Mouse (Mus musculus) heart, embryonic 15.5 days (tissue): Measurements from ENCODE around the gene Dusp15. TPM values are rescaled to one million over a fixed set of nuclear protein-coding genes. Genes with fewer than 3 reads are reported as not detected.

Experiments
- ATAC-seq: fragments of 200-750 bp; cut with Nextera tagmentation; replicated peaks from 2 replicates; pipeline ENCODE4 v1.8.0; 2017; ENCODE audit warnings: low read depth, moderate TSS enrichment; ENCODE audit not compliant: insufficient number of reproducible peaks, insufficient read depth, low FRiP score
- H3K27ac ChIP-seq: fragments of 300-500 bp; sonication (generic); 2 replicates; pipeline ENCODE4 v1.5.1; 2015; ENCODE audit warnings: mild to moderate bottlenecking, inconsistent platforms
- H3K27me3 ChIP-seq: fragments of 300-500 bp; sonication (generic); 2 replicates; pipeline ENCODE4 v1.6.1; 2015; ENCODE audit warnings: inconsistent platforms
- H3K36me3 ChIP-seq: fragments of 300-500 bp; sonication (generic); 2 replicates; pipeline ENCODE4 v1.6.1; 2015; ENCODE audit warnings: mild to moderate bottlenecking, inconsistent platforms
- H3K4me1 ChIP-seq: fragments of 300-500 bp; sonication (generic); replicated peaks from 2 replicates; pipeline ENCODE4 v1.6.1; 2015; ENCODE audit warnings: inconsistent platforms
- H3K4me2 ChIP-seq: fragments of 300-500 bp; sonication (generic); 2 replicates; pipeline ENCODE4 v1.6.1; 2015; ENCODE audit warnings: inconsistent platforms, mild to moderate bottlenecking, moderate library complexity
- H3K4me3 ChIP-seq: fragments of 300-500 bp; sonication (generic); 2 replicates; pipeline ENCODE4 v1.5.1; 2015; ENCODE audit warnings: mild to moderate bottlenecking, inconsistent platforms
- H3K9ac ChIP-seq: fragments of 300-500 bp; sonication (generic); 2 replicates; pipeline ENCODE4 v1.6.1; 2015; ENCODE audit warnings: mild to moderate bottlenecking, inconsistent platforms
- H3K9me3 ChIP-seq: fragments of 300-500 bp; sonication (generic); replicated peaks from 2 replicates; pipeline ENCODE4 v1.6.1; 2016; ENCODE audit warnings: inconsistent platforms
- WGBS: fragments of 180-500 bp; shearing (Covaris S2); methylation state at CpG from one replicate; pipeline ENCODE4 v1.1.7; 2015; ENCODE audit warnings: mixed read lengths; 5-methylcytosine and 5-hydroxymethylcytosine counted together
- polyA plus RNA-seq: library from polyadenylated mRNA; unstranded; fragments of >200 nt; fragmentation: Nextera tagmentation; extraction: Ambion mirVana; gene quantifications from 2 replicates; pipeline ENCODE4 v1.2.1, GENCODE M21; 2015

Dusp15 gene
- polyA plus RNA-seq, 1 experiment from 2014 or later = 0.28 TPM

DNA sequence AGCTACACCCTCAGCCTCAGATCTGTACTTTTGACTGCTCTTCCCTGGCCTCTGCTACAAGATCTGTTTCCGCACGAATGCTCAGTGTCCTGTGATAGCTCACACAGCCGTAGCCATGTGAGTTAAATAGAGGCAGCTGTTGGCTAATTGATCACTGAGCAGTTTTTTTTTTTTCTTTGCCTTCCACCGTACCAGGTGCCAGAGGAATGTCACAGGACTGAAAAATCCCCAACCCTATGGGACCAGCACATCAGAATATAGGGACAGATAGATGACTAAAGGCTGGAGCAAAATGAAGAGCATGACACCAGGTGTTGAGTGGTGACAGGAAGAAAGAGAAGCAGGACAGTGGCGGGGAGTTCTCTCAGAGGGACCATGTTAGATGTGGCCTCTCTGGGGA lies 35.4 kb downstream of the Dusp15 start:
- H3K27me3 ChIP-seq = peaks cover 46% of the 10 kb centered on the region
- H3K4me2 ChIP-seq = no peak overlapping the region
- H3K9ac ChIP-seq = no peak overlapping the region

DNA sequence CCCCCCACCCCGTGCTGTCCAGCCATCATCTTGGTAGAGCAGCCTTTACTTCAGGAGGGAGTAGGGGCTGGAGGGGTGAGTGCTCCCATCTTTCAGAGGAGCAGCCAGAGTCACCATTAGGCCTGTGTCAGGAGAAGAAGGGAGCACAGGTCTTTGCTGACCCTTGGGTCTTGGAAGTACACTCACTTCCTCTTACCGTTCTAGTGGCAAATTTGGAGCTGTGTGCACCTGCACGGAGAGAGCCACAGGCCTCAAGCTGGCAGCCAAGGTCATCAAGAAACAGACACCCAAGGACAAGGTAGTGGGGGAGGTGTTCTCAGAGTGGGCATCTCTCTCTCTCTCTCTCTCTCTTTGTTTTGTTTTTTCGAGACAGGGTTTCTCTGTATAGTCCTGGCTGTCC lies 36.0 kb downstream of the Dusp15 start:
- no peaks in the 10 kb centered on the region for H3K9me3 ChIP-seq
- no peak overlapping the region for H3K9ac ChIP-seq
- peaks cover 34% of the 10 kb centered on the region for H3K4me1 ChIP-seq
- ATAC-seq = no peak
- peaks cover 53% of the 10 kb centered on the region for H3K27me3 ChIP-seq
- no peak overlapping the region for H3K27ac ChIP-seq
- no peaks in the 10 kb centered on the region for H3K36me3 ChIP-seq
- WGBS = 56% methylated on average over 4 of the region's 4 CpGs
- no peak overlapping the region for H3K4me2 ChIP-seq
- no peak overlapping the region for H3K4me3 ChIP-seq

More for the DNA sequence above, 35.4 kb downstream of the Dusp15 start:
- H3K4me1 ChIP-seq = peaks cover 32% of the 10 kb centered on the region
- no peak overlapping the region for H3K4me3 ChIP-seq
- H3K27ac ChIP-seq = no peak overlapping the region
- no peaks in the 10 kb centered on the region for H3K9me3 ChIP-seq
- 51% methylated on average over 5 of the region's 5 CpGs for WGBS
- ATAC-seq = no peak
- H3K36me3 ChIP-seq = no peaks in the 10 kb centered on the region

DNA sequence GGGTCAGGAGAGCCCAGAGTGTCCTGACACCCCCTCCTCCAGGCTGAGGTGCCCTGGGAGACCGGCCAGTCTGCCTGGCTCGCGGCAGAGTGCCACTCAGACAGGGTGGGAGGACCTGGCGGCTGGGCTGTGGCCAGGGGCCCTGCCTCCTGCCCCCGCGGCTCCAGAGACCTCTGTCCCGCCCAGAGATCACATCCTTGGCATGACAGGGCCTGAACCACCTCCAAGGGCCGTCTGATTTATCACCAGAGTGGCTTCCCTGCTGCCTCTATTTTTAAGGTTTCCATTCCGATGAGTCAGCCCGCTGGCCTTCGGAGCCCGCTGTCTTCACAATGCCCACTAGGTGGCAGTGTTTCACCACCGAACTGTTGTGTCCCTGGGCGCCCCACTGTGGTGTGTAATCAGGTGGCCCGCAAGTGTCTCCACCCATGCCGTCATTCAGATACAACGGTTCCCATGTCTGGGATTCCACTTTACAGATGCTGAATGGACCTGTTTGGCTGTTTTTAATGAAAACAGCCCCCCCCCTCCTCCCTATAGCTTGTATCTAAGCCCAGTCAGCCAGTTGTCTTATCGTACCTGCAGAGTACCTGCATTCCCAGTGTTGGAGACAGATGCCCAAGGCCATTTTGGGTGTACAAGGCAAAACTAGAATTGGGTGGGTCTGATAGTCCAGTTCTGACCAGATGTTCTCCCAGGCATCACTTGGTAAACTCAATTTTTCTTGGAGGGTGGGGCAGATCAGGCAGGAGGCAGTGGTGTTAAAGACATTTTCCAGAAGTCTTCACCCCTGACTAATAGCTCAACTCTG lies 37.0 kb downstream of the Dusp15 start:
- Histone ChIP-seq H3K27ac (no peak overlapping the region), H3K9me3 (no peaks in the 10 kb centered on the region), H3K4me2 (peak overlapping the region; percentile 64), H3K4me1 (peaks cover 34% of the 10 kb centered on the region), H3K9ac (peak overlapping the region; percentile 34; the same call in 1 of the 2 replicates), H3K27me3 (peaks cover 58% of the 10 kb centered on the region), H3K36me3 (no peaks in the 10 kb centered on the region), H3K4me3 (peak overlapping the region; percentile 38)
- peak; percentile 44 for ATAC-seq
- 2% methylated on average over 18 of the region's 18 CpGs for WGBS

DNA sequence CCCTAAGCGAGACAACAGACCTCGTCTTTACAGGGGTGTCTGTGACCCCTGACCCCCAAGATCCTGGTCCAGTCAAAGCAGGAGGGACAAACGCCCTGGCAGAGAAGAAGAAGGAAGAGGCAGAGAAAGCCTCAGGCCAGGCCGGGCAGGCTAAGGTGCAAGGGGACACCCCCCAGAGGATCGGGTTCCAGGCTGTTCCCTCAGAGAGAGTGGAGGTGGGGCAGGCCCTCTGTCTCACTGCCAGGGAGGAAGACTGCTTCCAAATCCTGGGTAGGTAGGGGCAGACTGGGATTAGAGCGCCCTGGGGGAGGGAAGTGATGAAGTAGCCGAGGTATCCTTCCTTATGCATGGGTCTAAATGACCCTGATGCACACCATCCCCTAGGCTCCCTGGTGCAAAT lies 38.0 kb downstream of the Dusp15 start:
- no peaks in the 10 kb centered on the region for H3K9me3 ChIP-seq
- WGBS = 41% methylated on average over 7 of the region's 7 CpGs
- H3K4me2 ChIP-seq = no peak overlapping the region
- H3K4me1 ChIP-seq = peaks cover 29% of the 10 kb centered on the region
- H3K9ac ChIP-seq = no peak overlapping the region
- H3K4me3 ChIP-seq = no peak overlapping the region
- no peak overlapping the region for H3K27ac ChIP-seq
- no peak for ATAC-seq
- peaks cover 58% of the 10 kb centered on the region for H3K27me3 ChIP-seq
- H3K36me3 ChIP-seq = no peaks in the 10 kb centered on the region

DNA sequence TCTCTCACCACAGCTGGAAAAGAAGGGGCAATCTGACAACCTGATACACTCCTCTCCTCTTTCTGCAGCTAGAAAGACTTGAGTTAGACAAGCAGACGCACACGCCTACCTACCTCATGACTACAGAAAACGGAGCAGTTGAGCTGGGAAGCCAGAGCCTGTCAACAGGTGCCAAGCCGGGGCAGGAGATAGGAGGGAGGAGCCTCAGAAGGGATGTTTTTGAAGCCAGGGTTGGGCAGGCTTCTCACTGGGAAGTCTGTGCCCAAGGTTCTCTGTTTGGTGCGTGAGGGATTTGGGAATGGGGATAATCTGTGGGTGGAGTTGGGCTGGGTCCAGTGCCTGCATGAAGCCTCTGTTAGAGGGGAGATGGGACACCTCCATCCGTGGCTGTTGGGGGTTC lies 40.1 kb downstream of the Dusp15 start:
- Histone ChIP-seq H3K9ac (no peak overlapping the region), H3K9me3 (no peaks in the 10 kb centered on the region), H3K4me1 (peaks cover 32% of the 10 kb centered on the region), H3K4me3 (no peak overlapping the region), H3K27ac (no peak overlapping the region), H3K4me2 (no peak overlapping the region), H3K36me3 (no peaks in the 10 kb centered on the region), H3K27me3 (peaks cover 47% of the 10 kb centered on the region)
- 29% methylated on average over 6 of the region's 6 CpGs for WGBS
- no peak for ATAC-seq

DNA sequence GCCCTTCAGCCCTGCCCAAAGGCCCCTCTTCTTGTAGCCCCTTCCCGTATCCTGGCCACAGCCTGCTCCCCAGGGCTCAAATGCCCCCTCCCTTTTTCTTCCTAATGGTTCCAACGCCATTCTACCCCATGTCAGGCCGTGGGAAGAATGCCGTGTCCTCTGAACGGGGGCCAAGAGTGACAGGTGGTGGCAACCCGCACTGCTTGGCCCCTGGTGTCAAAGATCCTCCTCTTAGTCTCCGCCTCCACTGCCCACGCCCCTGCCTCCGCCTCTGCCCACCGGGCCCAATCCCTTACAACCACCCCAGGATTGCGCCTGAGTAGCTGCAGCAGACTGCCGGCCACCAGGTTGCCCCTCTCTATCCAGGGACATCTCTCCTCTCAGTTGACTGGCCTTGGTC lies 40.5 kb downstream of the Dusp15 start, which contains the start of gene Mylk2:
Gene Mylk2, plus strand, starts transcription at position 322 of the 400 bp plus-strand sequence.
- Histone ChIP-seq H3K27me3 (peaks cover 43% of the 10 kb centered on the region), H3K4me3 (no peak within 1 kb of the TSS), H3K27ac (no peak within 1 kb of the TSS), H3K4me1 (peaks cover 36% of the 10 kb centered on the region), H3K9ac (no peak within 1 kb of the TSS), H3K4me2 (no peak within 1 kb of the TSS), H3K36me3 (no peaks in the 10 kb centered on the region), H3K9me3 (no peaks in the 10 kb centered on the region)
- WGBS = 23% methylated on average over 12 of the region's 12 CpGs
- ATAC-seq = no peak

DNA sequence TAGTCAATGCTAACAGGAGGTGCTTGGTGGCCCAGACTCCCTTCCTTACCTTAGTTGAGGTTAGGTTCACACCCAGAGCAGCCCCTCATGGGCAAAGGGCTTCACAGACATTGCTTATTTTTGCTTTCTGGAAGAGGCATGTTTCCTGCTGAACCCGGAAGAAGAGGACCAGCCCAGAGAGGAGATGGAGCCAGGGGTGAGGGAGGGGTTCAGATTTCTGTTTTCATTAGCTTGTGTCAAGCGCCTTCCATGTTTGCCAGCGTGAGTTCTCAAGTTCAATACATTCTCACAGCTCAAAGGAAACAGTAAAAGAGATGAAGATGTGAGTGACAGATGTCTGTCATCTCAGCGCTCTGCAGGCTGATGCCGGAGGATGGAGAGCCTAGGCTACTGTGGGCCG lies 41.6 kb downstream of the Dusp15 start:
- no peaks in the 10 kb centered on the region for H3K9me3 ChIP-seq
- H3K27ac ChIP-seq = no peak overlapping the region
- H3K36me3 ChIP-seq = no peaks in the 10 kb centered on the region
- H3K27me3 ChIP-seq = peaks cover 42% of the 10 kb centered on the region
- WGBS = 65% methylated on average over 6 of the region's 6 CpGs
- ATAC-seq = no peak
- H3K4me3 ChIP-seq = no peak overlapping the region
- H3K4me1 ChIP-seq = peaks cover 44% of the 10 kb centered on the region
- no peak overlapping the region for H3K9ac ChIP-seq
- H3K4me2 ChIP-seq = no peak overlapping the region

DNA sequence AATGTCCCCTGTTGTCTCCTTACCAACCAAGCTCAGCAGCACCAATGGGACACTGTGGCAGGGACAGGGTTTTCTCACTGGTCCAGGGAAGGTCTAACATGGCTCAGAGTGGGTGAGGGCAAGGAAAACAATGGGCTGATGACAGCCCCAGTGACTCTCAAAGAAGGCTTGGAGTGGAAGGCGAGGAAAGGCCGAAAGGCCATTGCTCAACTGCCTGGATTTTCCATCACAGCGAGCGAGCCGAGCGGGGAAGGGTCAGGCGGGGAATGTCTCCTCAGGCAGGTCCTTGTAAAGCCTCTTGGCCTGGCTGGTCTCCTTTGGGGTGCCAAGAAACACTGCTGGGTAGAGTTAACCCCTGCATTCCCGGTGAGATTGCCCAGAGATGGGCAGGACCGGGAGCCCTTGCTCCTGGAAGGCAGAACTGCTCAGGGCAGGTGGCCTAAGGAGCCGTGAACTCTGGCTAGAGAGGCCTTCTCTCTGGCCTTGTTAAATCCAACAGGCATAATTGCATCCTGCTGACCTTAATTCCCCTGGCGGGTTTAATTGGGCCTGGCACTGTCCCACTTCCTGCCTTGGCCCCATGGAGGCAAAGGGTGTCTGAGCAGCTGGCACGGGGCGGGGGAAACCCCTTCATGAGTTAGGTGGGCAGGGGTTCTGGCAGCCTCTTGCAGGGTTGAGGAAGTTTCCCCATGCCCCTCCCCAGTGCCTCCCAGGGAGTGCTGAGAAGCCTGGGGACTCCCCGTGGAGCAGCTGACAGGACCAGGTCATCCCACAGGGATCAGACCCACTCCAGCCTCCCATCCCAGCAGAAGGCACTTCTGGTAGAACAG lies 44.2 kb downstream of the Dusp15 start:
- Histone ChIP-seq H3K9ac (no peak overlapping the region), H3K27ac (no peak overlapping the region), H3K4me1 (peaks cover 46% of the 10 kb centered on the region), H3K36me3 (no peaks in the 10 kb centered on the region), H3K4me3 (no peak overlapping the region), H3K4me2 (no peak overlapping the region), H3K27me3 (peaks cover 24% of the 10 kb centered on the region), H3K9me3 (no peaks in the 10 kb centered on the region)
- 54% methylated on average over 14 of the region's 14 CpGs for WGBS
- no peak for ATAC-seq

DNA sequence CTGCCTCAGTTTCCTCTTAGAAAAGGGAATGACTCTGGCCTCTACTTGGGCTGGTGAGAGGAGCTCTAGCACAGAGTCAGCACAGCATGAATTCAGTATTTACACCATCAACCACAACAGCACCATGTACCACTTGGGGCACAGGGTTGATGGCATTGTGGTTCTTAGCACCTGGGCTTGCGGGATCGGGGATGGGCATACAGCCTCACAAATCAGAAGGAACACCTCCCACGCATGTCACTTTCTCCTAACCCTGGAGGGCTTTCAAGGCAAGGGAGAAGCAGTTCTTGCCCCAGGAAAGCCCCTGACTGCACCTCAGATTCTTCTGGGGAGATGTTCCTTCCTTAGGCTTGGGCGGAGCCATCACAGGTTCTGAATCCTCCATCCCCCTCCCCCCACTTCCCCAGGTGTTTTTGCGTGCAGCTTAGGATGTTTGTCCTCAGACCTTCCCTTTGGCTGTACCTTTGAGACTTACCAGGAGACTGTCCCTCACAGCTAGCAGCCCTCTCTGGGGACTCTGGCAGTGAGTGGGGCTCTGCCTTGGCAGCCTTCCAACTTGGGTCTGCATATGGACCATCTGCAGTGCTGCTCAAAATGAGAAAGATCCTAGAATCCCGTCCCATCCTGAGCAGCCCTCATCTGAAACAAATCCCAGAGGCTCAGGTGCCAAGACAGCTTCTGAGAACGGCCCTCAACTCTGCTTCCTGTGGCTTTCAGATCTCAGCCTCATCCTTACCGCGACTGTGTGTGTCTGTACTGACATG lies 45.0 kb downstream of the Dusp15 start:
- no peaks in the 10 kb centered on the region for H3K36me3 ChIP-seq
- ATAC-seq = no peak
- no peak overlapping the region for H3K4me3 ChIP-seq
- H3K4me2 ChIP-seq = no peak overlapping the region
- peaks cover 15% of the 10 kb centered on the region for H3K27me3 ChIP-seq
- WGBS = 50% methylated on average over 9 of the region's 9 CpGs
- H3K9ac ChIP-seq = no peak overlapping the region
- H3K9me3 ChIP-seq = no peaks in the 10 kb centered on the region
- H3K27ac ChIP-seq = peak overlapping the region; percentile 82
- H3K4me1 ChIP-seq = peaks cover 46% of the 10 kb centered on the region

DNA sequence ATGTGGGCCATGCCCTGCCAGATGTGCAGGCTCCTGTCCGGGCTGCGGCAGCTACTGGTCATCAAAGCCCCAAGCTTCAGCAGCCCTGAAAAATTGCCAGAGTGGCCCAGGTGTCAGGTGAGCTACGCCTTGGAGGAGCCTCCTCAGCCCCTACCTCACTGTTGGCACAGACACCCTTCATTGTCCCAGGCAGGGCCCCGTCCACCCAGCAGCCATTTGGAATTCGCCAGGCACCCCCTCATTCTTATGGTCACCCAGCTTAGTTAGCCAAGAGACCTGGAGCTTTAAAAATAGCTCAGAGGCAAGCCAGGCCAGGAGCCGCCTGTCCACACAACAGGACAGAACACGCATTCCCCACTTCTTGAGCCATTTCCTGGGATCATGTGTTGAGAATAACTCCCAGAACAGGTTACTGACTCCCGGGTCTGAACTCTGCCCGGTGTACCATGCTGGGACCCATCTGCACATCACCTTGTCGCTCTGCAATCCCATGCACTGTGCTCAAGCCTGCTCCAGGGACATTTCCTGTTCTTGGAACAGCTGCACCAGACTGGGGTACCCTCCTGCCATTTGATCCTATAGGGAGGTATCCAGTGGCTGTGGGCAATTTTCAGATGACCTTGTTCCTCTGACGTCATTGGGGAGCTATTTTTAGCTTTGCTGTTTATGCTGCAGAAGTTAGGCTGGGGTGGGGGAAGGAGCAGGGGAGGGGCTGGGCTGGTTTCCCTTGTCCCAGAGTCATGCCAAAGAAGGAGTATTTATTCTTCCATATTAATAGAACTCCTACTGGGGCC lies 46.3 kb downstream of the Dusp15 start:
- H3K4me2 ChIP-seq = peak overlapping the region; percentile 12
- 31% methylated on average over 11 of the region's 11 CpGs for WGBS
- H3K27ac ChIP-seq = peak overlapping the region; percentile 82
- H3K4me3 ChIP-seq = no peak overlapping the region
- H3K9me3 ChIP-seq = no peaks in the 10 kb centered on the region
- peaks cover 3% of the 10 kb centered on the region for H3K27me3 ChIP-seq
- peaks cover 40% of the 10 kb centered on the region for H3K4me1 ChIP-seq
- ATAC-seq = peak; percentile 24; the same call in 1 of the 2 replicates
- H3K36me3 ChIP-seq = no peaks in the 10 kb centered on the region
- H3K9ac ChIP-seq = no peak overlapping the region
